Mouse (Mus musculus) retina, adult 2 months (tissue): Measurements from ENCODE around the gene Dcaf11.

Source experiments
- DNase-seq: peaks from one replicate; pipeline ENCODE4 v3.0.0-alpha.2; 2012; ENCODE audit warnings: low read depth, low spot score

Gene Dcaf11

DNA sequence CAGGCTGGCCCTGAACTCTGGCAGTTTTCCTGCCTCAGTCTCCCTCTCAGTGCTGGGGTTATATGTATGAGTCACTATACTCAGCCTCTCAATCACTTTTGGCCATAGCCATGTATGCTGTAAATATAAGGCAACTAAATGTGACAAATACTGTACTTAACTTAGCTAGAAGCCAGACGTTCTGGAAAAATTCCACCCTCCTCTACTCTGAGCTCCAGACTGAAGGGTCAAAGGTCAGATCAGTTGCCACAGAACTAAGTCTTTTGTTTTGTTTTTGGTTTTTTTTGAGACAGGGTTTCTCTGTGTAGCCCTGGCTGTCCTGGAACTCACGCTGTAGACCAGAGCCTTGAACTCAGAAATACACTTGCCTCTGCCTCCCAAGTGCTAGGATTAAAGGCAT, 56.1 kb downstream of the Dcaf11 start:
- no peak for DNase-seq

DNA sequence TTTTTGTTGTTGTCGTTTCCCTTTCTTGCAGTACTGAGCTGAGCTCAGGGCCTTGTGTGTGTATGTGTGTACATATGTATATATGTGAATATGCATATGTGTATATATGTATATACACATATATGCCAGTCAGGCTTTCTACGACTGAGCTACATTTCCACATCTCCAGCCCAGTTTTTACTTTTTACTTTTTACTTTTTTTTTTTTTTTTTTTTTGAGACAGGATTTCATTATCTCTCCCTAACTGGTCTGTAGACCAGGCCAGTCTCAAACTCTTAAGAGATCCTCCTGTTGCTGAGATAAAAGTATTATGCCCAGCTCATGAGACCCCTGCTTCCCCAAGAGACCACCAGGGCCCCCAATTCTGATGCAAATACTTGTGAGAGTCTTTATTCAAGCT, 57.0 kb downstream of the Dcaf11 start:
- DNase-seq: no peak

GRCm38 (mm10) chr14:55617822-55618221, 58.0 kb downstream of the Dcaf11 start, which contains the start of gene Rec8:
Gene Rec8 (plus strand): TSS chr14:55618037.
- no peak for DNase-seq

- no peak for DNase-seq
Observed at GRCm38 (mm10) chr14:55618486-55619195, 58.8 kb downstream of the Dcaf11 start.
